Mouse (Mus musculus): ENCODE measurements around the gene Pafah2.

Pafah2 gene

GRCm38 (mm10) chr4:134395977-134396825 lies at the start of gene Pafah2:
Gene Pafah2 (plus strand): TSS chr4:134396320.
- peak; percentile 89 to 94 for DNase-seq (ENCODE audit: low spot score in 2 of 2)

GRCm38 (mm10) chr4:134348078-134348477 lies 48.0 kb upstream of the Pafah2 start:
- DNase-seq (ENCODE audit: low spot score in 2 of 2): no peak

GRCm38 (mm10) chr4:134348545-134348944 lies 47.6 kb upstream of the Pafah2 start:
- DNase-seq (ENCODE audit: low spot score in 2 of 2): no peak

GRCm38 (mm10) chr4:134349829-134350228 lies 46.3 kb upstream of the Pafah2 start:
- DNase-seq (ENCODE audit: low spot score in 2 of 2): no peak

- DNase-seq (ENCODE audit: low spot score in 2 of 2): no peak
Measured at GRCm38 (mm10) chr4:134350641-134351040, 45.5 kb upstream of the Pafah2 start.

- DNase-seq (ENCODE audit: low spot score in 2 of 2): no peak
Measured at GRCm38 (mm10) chr4:134351329-134352260, 44.5 kb upstream of the Pafah2 start.

GRCm38 (mm10) chr4:134352261-134352707 lies 43.8 kb upstream of the Pafah2 start:
- DNase-seq (ENCODE audit: low spot score in 2 of 2): peak in 1 of 2 experiments; percentile 52

- no peak for DNase-seq (ENCODE audit: low spot score in 2 of 2)
Measured at GRCm38 (mm10) chr4:134352929-134353328, 43.2 kb upstream of the Pafah2 start.

- DNase-seq (ENCODE audit: low spot score in 2 of 2): no peak
Measured at GRCm38 (mm10) chr4:134353527-134354409, 42.4 kb upstream of the Pafah2 start.

GRCm38 (mm10) chr4:134355841-134356452 lies 40.2 kb upstream of the Pafah2 start:
- no peak for DNase-seq (ENCODE audit: low spot score in 2 of 2)

- peak; percentile 62 to 88 for DNase-seq (ENCODE audit: low spot score in 2 of 2)
Measured at GRCm38 (mm10) chr4:134356591-134357460, 39.3 kb upstream of the Pafah2 start.

GRCm38 (mm10) chr4:134357461-134357771 lies 38.7 kb upstream of the Pafah2 start:
- DNase-seq (ENCODE audit: low spot score in 2 of 2): no peak

GRCm38 (mm10) chr4:134359649-134360048 lies 36.5 kb upstream of the Pafah2 start:
- DNase-seq (ENCODE audit: low spot score in 2 of 2): no peak

GRCm38 (mm10) chr4:134361215-134361614 lies 34.9 kb upstream of the Pafah2 start:
- DNase-seq (ENCODE audit: low spot score in 2 of 2): no peak

GRCm38 (mm10) chr4:134362124-134362523 lies 34.0 kb upstream of the Pafah2 start:
- no peak for DNase-seq (ENCODE audit: low spot score in 2 of 2)

GRCm38 (mm10) chr4:134362586-134362985 lies 33.5 kb upstream of the Pafah2 start:
- peak; percentile 61 to 74 for DNase-seq (ENCODE audit: low spot score in 2 of 2)

GRCm38 (mm10) chr4:134365280-134365679 lies 30.8 kb upstream of the Pafah2 start:
- DNase-seq (ENCODE audit: low spot score in 2 of 2): no peak

- DNase-seq (ENCODE audit: low spot score in 2 of 2): no peak
Measured at GRCm38 (mm10) chr4:134370649-134371221, 25.4 kb upstream of the Pafah2 start.

- no peak for DNase-seq (ENCODE audit: low spot score in 2 of 2)
Measured at GRCm38 (mm10) chr4:134371316-134371855, 24.7 kb upstream of the Pafah2 start.

Measured in spleen, postnatal 4 days (tissue).